Mouse (Mus musculus) right cerebral cortex, adult 18-20 months (tissue): ENCODE data around the gene Stx2.

Experiments used
- DNase-seq: peaks from one replicate; pipeline ENCODE4 v3.0.0; 2022; ENCODE audit warnings: mixed read lengths

Gene Stx2

DNA sequence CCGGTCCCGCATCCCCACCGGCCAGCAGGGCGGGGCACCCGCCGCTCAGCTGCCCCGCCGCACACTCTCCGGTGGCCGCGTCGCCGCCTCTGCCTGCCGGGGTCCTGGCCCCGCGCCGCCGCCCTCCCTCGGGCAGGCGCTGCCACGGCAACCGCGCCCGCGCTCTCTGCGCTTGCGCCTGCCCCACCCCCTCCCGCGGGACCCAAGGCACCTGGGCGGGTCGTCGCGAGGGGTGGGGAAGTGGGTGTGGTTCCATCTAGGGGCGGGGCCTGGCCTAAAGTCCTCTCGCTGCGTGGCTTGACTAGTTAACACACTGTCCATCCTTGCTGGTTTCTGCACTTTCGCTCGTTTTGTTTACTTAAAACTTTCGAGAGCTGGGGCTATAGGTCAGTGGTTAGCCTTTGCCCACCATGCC, at the start of gene Stx2:
Stx2 (minus strand) TSS at position 163 of the 415 bp plus-strand sequence.
- DNase-seq: peak; percentile 93

DNA sequence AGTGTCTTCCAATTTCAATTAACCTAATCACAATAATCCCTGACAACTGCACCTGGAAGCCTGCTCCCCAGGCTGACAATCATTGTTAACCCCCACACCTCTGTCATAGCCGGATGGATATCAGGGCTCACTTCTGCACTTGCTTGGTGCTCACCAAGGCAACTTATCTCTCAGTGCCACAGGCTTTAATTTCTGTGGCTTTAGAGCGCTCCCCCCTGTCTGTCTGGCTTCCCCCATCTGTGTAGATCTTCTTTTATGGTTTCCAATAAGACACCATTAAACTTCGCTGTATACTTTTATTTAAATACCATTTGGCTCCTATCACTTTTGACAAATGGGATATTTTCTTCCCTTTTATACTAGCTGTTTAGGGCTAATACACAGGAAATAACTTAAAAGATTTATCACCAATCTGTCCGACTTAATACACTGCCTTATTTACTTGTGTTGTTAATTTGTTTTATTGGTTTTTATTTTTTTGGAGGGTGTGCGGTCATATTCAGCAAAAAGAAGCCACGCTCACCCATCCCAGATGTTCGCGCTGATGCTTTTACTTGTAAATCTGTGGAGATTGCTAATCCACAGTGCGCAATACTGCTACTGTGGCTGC, 46.4 kb upstream of the Stx2 start:
- DNase-seq: no peak

DNA sequence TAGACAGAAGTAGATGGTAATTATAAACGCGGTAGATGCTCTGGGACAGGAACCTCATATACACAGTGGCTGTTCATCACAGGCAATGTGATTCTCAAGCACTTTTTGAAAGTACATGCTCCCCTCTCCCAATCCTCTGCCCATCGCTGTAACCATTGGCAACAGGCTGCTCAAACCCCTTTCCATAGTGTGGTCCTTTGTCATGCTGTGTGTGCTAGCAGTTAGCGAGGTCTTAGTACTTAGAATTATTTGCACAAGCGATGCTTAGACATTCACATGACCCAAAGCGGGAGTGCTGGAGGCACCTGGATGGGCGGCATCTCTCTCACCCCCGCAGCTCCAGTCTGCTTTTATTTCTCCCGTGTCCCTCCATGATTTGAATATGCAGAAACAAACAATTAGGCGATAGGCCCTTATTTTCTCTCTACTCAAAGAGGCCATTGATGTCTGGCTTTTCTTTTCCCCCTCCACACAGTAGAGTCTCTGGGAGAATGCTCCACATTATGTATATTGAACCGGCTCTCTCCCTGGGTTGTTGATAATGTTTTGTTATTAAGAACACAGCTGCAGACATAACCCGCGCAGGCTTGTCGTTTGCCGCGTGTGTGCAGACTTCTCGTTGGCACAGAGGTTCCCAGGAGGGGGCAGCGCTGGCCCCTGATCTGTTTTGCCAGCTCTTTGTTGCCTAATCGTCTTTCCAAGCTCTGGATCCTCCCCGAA, 44.4 kb upstream of the Stx2 start:
- no peak for DNase-seq

DNA sequence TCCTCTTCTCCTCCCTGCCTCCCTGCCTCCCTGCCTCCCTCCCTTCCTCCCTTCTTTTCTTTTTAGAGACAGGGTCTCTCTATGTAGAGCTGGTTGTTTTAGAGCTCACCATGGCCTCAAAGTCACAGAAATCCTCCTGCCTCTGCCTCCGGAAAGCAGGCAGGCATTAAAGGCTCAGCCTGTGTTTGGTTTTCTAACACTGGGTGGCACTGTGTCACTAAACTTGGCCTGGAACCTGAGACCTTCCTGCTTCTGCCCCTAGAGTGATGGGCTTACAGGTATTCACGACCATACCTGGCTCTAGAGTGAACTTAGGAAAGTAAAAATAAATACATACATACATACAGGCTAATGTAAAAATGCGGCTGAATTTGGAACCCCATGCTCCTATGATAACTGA, 43.5 kb upstream of the Stx2 start:
- DNase-seq: no peak

DNA sequence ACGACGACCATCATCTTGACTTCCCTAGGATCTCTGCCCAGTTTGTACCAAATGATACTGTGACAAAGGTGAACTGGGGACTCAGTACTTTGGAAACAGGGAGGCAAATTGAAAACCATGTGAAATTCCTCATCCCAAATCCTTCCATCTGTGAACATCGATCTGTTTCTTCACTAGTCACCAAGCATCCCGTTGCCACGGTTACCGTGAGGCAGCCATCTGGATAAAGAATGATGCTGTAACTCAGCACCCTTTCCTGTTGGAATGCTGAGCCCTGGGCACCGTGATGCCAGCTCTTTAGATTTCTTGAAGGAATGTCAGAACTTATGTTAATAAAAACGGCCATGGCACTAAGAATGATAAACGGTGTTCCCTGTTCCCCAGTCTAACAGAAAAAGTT, 41.0 kb upstream of the Stx2 start:
- DNase-seq: peak; percentile 71

GRCm38 (mm10) chr5:129045641-129046580, 37.5 kb upstream of the Stx2 start:
- no peak for DNase-seq

DNA sequence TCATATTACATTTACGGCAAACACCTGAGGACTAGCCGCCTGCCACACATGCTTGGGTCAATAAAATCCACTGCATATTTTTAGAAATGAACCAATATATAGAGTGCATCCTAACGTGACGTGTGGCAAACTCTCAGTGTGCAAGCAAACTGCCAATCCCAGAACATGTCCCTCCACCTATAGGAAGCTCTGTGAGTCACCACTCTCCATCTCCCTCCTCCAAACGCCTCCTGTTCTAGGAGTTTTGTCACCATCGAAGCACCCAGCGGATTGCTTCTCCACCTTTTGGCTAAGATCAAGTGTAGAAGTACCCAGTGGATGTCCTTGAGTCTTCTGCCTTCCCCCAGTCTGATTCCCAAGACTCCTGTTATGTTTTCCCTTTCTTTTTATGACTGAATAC, 29.4 kb upstream of the Stx2 start:
- no peak for DNase-seq

- no peak for DNase-seq
These were observed 28.3 kb upstream of the Stx2 start for GRCm38 (mm10) chr5:129036678-129037077.

- DNase-seq: no peak
These were observed 20.9 kb upstream of the Stx2 start for GRCm38 (mm10) chr5:129029131-129029723.

DNA sequence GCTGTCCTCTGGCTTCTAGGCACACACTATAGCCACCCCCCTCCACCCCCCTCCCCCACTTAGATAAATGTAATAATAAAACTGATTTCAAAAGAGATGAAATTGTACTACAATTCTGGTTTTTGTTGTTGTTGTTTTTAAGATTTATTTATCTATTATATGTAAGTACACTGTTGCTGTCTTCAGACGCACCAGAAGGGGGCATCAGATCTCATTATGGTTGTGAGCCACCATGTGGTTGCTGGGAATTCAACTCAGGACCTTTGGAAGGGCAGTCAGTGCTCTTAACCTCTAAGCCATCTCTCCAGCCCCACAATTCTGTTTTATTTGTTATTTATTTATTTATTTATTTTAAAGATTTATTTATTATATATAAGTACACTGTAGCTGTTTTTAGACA, 18.3 kb upstream of the Stx2 start:
- no peak for DNase-seq

- DNase-seq: no peak
These were observed 17.8 kb upstream of the Stx2 start for GRCm38 (mm10) chr5:129026171-129026570.

DNA sequence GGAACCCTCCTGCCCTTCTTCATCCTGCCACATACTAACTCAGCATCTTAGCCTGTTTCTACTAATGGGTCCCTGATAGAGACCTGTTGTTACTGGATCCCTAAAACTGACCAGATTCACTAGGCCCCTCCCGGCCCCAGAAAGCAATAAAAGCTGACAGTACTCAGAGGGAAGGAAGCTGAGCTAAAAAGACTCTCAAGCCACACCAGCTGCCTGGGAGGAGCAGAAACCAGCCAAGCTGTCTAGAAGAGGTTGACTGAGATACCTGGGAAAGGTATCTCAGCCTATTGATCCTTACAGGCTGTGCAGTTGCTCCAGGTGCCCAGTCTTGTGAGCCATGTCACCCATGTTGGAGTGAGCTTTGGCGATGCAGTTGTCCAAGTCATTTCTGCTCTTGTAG, 17.4 kb upstream of the Stx2 start:
- no peak for DNase-seq

GRCm38 (mm10) chr5:129025048-129025447, 16.7 kb upstream of the Stx2 start:
- no peak for DNase-seq

DNA sequence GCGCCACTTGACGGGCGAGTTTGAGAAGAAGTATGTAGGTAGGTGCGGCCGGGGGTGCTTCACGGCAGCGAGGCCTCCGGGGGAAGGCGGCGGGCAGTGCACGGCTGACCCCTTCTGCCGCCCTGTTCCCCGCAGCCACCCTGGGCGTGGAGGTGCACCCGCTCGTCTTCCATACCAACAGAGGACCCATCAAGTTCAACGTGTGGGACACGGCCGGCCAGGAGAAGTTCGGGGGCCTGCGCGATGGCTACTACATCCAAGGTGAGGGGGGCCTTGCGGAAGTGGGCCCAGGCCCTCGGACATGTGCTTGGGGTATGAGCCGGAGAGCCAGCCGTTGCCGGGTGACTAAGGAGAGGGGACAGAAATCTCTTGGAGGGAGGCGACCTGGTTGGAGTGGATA, 12.4 kb upstream of the Stx2 start:
- no peak for DNase-seq

DNA sequence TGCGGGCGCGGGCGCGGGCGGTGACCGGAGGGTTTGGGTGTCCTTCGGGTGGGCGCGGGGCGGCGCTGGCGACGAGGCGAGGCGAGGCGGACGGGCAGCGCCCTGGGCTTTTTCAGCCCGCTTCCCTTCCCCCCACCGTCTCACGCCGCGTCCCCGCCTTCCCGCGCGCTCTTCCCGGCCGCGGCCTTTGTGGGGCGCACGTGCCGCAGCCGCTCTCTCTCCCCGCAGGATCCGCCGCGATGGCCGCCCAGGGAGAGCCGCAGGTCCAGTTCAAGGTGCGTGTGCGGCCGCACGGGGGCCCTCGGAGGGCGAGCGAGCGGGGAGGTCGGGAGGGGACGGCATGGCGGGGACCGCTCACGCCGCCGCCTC, 11.9 kb upstream of the Stx2 start:
- no peak for DNase-seq

- peak; percentile 96 for DNase-seq
These were observed 11.3 kb upstream of the Stx2 start, which contains the start of gene Ran for GRCm38 (mm10) chr5:129019497-129020299. Ran (plus strand) TSS chr5:129020069.

DNA sequence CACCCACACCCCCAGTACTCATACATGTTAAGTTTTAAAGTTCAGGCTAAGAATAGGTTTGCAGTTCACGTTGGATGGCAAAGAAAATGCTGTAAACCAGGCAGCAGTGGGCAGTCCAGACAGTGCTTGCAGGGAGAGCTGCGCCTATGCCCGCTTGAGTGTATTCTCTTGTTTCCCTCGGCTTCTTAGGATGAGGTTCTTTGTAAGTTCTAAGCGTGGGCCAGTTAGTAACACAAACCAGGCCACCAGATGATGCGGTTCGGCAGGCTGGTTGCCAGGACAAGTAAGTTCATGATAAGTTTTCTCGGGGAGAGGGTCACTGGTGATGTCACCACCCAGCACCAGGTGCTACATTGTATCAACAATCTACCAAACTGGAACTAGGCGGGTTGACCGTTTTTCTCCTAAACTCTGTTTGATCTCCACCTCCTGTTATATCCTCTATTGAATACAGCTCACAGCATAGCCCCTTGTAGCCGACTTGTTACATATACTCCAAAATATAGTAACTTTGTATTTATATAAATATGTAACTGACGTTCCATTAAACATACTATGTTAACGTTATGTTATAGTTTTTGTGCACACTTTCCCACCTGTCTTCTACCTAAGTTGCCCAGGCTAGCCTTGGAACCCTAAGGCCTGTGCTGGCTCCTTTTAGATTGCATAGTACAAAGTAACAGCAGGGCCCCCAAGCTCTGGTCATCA, 10.6 kb upstream of the Stx2 start:
- no peak for DNase-seq

GRCm38 (mm10) chr5:129016370-129016769, 8.0 kb upstream of the Stx2 start:
- DNase-seq: no peak

DNA sequence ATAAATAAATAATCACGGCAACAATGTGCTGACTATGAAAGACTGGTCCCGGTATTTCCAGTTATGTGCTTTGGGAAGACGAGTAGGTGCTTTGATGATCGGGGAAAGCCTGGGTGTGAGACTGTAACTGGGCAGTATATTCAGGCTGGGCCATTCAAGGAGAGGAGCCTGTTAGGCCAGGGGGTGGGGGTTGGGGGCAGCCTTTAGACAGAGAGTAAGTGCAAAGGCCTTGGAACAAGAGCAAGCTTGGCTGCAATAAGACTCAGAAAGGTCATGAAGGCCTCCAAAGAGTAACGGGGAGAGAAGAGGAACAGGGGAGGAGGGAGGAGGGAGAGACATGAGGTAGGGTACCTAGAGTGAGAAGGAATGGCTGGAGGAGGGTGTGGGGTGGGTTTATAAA, 7.2 kb upstream of the Stx2 start:
- no peak for DNase-seq

GRCm38 (mm10) chr5:129015020-129015419, 6.6 kb upstream of the Stx2 start:
- no peak for DNase-seq

GRCm38 (mm10) chr5:129010937-129011336, 2.6 kb upstream of the Stx2 start:
- DNase-seq: no peak

- DNase-seq: no peak
These were observed 1.2 kb upstream of the Stx2 start for GRCm38 (mm10) chr5:129009577-129009976.
